Mouse (Mus musculus) pancreas, adult 10 weeks (tissue): ENCODE results near the gene Wwc1. TPM values are rescaled to one million over a fixed set of nuclear protein-coding genes. Genes with fewer than 3 reads are reported as not detected.

Source experiments
- polyA plus RNA-seq: library from polyadenylated mRNA; stranded (reverse); fragments of 350-450 nt; fragmentation: Illumina TruSeq; extraction: RNeasy Lipid Tissue Mini Kit (QIAGEN cat#74804); gene quantifications from one replicate; pipeline ENCODE4 v1.2.3, GENCODE M21; 2015; ENCODE audit warnings: low read depth, low replicate concordance; ENCODE audit not compliant: insufficient read depth

Gene Wwc1
- 12.4 TPM for polyA plus RNA-seq

DNA sequence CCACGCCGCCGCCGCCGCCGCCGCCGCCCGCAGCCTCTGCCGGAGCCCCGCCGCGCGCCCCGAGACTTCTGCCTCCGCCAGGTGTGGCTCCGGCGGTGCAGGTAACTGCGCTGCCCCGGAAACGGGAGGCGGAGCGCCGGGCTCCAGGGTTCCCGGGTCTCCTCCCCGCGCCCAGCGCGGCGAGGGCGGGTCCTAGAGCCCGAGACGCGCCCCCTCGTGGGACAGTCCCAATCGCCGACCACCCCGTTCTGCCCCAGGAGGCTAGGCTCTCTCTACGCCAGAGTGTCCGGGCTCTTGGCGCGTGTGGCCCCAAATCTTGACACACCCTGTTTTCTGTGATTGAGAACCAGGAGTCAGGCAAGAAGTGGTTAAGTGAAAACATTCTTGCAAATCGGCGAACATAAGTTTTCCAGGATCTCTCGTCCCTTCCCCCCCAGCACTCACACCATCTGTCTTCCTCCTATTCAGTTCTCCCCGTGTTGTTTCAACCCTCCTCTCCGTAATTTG is at the start of gene Wwc1:
Wwc1 (minus strand) TSS at position 117 of the 507 bp plus-strand sequence.

DNA sequence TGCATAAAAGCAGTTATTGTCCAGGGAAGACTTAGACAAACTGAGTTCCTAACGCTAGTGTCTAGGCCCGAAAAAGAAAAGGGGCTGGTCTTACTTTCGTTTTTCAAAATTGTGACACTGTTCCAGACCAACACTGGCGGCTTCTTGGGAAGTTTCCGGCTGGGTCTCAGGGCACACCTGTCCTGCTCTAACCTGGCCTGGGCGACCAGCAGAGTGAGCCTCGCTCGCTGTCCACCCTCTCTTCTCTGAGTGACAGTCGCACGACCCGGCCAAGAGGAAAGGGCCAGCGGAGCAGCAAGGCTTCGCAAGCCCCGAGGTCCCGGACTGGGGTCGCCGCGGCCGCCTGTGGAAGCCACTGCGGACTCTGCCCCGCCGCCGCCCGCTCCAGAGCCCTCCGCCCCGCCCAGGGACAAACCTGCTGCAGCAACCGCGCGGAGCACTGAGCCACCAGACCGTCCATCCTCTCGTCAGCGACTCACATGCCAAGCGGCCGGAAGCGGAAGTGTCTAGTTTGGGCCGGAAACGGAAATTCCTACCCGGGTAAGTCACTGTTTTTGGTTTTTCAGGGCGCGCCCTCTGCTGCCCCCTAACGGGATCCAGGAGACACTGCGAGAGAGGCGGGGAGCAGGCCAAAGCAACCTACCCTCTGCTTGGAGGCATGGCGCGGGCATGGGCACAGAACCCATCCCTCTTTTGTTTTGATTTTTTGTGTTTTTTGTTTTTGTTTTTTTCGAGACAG is 146.1 kb downstream of the Wwc1 start, which contains the start of gene Rars:
Rars (minus strand) TSS at position 485 of the 739 bp plus-strand sequence.

DNA sequence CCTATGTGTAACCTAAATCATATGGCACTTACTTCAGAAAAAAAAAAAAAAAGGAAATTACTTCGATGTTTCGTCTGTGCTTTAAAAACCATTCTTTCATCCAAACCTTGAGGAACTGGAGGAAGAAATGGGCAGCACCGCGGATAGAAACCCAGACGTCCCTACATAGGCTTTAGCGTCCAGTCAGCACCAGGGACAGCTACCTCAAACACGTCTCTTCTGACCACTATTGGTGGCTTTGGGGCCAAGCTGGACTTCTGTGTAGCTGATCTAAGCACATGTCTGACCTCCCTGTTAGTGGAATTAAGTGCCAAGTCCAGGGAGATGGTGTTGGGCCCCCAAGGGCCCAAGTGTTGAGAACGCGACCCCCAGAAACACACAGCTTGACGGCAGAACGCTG is 181.5 kb downstream of the Wwc1 start, which contains the start of gene Fbll1:
Fbll1 (minus strand) TSS at position 11 of the 400 bp plus-strand sequence.

Other genes starting within 250 kb of the Wwc1 start
- gene Pank3, start 211.0 kb downstream of the Wwc1 start, polyA plus RNA-seq = 3.9 TPM
- not detected for gene Fbll1, start 181.6 kb downstream of the Wwc1 start, polyA plus RNA-seq
- gene Rars, start 146.0 kb downstream of the Wwc1 start, polyA plus RNA-seq = 10.5 TPM